Mouse (Mus musculus): Measurements from ENCODE around the gene Ubash3a. TPM values are rescaled to one million over a fixed set of nuclear protein-coding genes. Genes with fewer than 3 reads are reported as not detected.

Ubash3a gene
- polyA plus RNA-seq, 1 experiment = 1.1 TPM

DNA sequence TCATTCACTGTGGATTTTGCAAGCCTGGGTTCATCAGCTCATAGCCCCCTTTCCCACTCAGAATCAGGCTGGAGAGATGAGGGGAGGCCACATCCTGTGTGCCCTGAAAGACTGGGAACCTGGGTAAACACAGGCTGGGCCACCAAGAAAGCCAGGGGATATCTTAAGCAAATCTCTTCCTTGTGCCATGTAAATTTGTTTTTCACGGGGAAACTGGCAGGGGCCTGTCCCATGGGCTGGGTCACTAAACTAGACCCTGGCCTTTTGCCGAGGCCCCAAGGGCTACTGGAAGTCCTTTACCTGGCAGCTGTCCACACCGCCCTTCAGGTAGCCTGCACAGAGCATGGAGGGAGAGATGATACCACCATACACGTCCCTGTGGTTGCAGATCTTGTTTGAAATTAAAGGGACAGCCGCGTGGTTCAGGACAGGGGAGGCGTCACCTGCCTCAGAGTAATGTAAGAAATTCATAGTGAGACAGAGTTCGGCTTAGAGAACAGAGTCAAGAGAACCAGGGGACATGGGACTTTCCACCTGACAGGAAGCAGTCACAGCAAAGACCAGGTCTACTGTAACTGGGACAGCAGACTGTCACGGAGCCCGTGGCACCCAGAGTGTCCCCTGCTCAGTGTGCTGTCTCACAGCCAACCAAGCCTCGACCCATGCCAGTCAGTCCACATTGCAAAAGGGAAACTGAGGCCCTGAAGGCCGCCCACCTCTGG is 23.2 kb upstream of the Ubash3a start:
- TF ChIP-seq POLR2A (IDR thresholded peaks at IDR 0.05; ENCODE audit: borderline replicate concordance, extremely low read depth, low read depth, low read length) (no peak), CTCF (IDR thresholded peaks at IDR 0.05; ENCODE audit: insufficient read depth, low read length) (no peak)
- H3K4me1 ChIP-seq (ENCODE audit: control insufficient read depth, insufficient read depth, low read length) = no peaks in the 10 kb centered on the region
- WGBS = 62% methylated on average over 12 of the region's 12 CpGs
- DNase-seq = peak; percentile 26
- no peak overlapping the region for H3K4me3 ChIP-seq (replicated peaks; ENCODE audit: extremely low read depth, low read depth, low read length)

GRCm38 (mm10) chr17:31187370-31187769 is 20.3 kb upstream of the Ubash3a start:
- peak; percentile 56 for DNase-seq
- 15% methylated on average over 4 of the region's 4 CpGs for WGBS
- TF ChIP-seq CTCF (IDR thresholded peaks at IDR 0.05; ENCODE audit: insufficient read depth, low read length) (peak; percentile 84), POLR2A (IDR thresholded peaks at IDR 0.05; ENCODE audit: borderline replicate concordance, extremely low read depth, low read depth, low read length) (no peak)

DNA sequence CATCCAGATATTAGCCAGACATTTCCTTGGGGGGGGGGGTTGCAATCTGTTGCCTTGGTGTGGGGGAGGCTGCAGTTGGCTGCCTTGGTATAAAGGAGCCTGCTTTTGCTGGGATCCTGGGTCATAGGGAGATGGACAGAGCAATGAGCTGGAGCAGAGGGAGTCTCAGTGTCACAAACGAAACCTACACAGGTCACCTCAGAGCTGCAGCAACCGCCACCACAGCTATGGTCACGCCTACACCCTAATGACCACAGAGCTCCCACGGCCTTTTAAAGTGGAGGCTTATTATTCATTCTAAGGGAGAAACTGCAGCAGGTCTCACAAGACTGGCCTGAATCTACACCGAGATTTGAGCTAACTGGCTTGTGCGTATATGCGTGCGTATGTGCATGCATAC is 15.8 kb upstream of the Ubash3a start:
- no peak overlapping the region for H3K4me3 ChIP-seq (replicated peaks; ENCODE audit: extremely low read depth, low read depth, low read length)
- DNase-seq = no peak
- no peak for TF ChIP-seq CTCF (IDR thresholded peaks at IDR 0.05; ENCODE audit: insufficient read depth, low read length)
- no peak for TF ChIP-seq POLR2A (IDR thresholded peaks at IDR 0.05; ENCODE audit: borderline replicate concordance, extremely low read depth, low read depth, low read length)
- 75% methylated on average over 8 of the region's 8 CpGs for WGBS
- H3K4me1 ChIP-seq (ENCODE audit: control insufficient read depth, insufficient read depth, low read length) = no peaks in the 10 kb centered on the region

More at GRCm38 (mm10) chr17:31187370-31187769, 20.3 kb upstream of the Ubash3a start:
- Histone ChIP-seq H3K4me3 (replicated peaks; ENCODE audit: extremely low read depth, low read depth, low read length) (no peak overlapping the region), H3K4me1 (ENCODE audit: control insufficient read depth, insufficient read depth, low read length) (no peaks in the 10 kb centered on the region)

GRCm38 (mm10) chr17:31192663-31193062 is 15.0 kb upstream of the Ubash3a start:
- DNase-seq = no peak
- no peak for TF ChIP-seq CTCF (IDR thresholded peaks at IDR 0.05; ENCODE audit: insufficient read depth, low read length)
- no peak for TF ChIP-seq POLR2A (IDR thresholded peaks at IDR 0.05; ENCODE audit: borderline replicate concordance, extremely low read depth, low read depth, low read length)
- H3K4me1 ChIP-seq (ENCODE audit: control insufficient read depth, insufficient read depth, low read length) = no peaks in the 10 kb centered on the region
- WGBS = 20% methylated on average over 2 of the region's 2 CpGs
- H3K4me3 ChIP-seq (replicated peaks; ENCODE audit: extremely low read depth, low read depth, low read length) = no peak overlapping the region

DNA sequence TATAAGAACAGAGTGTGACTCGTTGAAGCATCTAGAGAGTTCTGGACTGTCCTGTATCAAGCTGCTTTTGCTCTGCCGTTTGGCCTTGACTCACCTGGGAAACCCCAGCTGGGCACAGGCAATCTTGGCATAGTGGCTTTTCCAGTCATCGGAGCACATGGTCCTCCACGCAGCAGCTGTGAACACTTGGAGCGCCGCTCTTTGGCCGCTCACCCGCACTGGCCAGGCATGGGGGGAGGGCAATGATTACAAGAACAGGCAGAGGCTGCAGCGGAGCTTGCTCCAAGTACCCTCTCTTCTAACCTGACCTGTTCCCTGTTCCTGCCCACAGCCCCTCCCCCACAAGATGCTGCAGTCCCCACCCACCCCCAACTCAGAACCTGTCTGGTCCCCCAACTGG is 14.3 kb upstream of the Ubash3a start:
- no peak for TF ChIP-seq CTCF (IDR thresholded peaks at IDR 0.05; ENCODE audit: insufficient read depth, low read length)
- WGBS = 71% methylated on average over 9 of the region's 9 CpGs
- no peak for DNase-seq
- Histone ChIP-seq H3K4me3 (replicated peaks; ENCODE audit: extremely low read depth, low read depth, low read length) (no peak overlapping the region), H3K4me1 (ENCODE audit: control insufficient read depth, insufficient read depth, low read length) (no peaks in the 10 kb centered on the region)

- TF ChIP-seq POLR2A (IDR thresholded peaks at IDR 0.05; ENCODE audit: borderline replicate concordance, extremely low read depth, low read depth, low read length) (no peak), CTCF (IDR thresholded peaks at IDR 0.05; ENCODE audit: insufficient read depth, low read length) (no peak)
- DNase-seq = no peak
- WGBS = 82% methylated on average over 6 of the region's 6 CpGs
- Histone ChIP-seq H3K4me1 (ENCODE audit: control insufficient read depth, insufficient read depth, low read length) (no peaks in the 10 kb centered on the region), H3K4me3 (replicated peaks; ENCODE audit: extremely low read depth, low read depth, low read length) (no peak overlapping the region)
Measured at GRCm38 (mm10) chr17:31195207-31195606, 12.5 kb upstream of the Ubash3a start.

DNA sequence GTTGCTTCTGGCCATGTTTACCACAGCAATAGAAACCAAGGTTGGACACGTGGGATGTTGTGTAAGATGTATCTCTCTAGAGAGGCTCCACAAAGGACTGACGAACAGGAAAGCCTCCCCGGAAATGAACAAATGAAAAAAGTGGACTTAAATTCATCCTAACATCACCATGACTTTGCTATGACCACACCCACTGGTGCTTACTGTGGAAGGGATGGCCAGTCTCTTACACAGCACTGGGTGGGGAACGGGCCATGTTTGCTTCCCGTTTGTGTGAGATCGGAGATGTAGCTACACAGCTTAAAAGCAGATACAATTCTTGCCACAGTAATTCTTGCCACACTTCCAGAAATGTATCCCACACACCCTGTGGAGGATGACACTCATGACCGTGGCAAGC is 11.4 kb upstream of the Ubash3a start:
- TF ChIP-seq POLR2A (IDR thresholded peaks at IDR 0.05; ENCODE audit: borderline replicate concordance, extremely low read depth, low read depth, low read length) (no peak), CTCF (IDR thresholded peaks at IDR 0.05; ENCODE audit: insufficient read depth, low read length) (no peak)
- 72% methylated on average over 7 of the region's 7 CpGs for WGBS
- Histone ChIP-seq H3K4me3 (replicated peaks; ENCODE audit: extremely low read depth, low read depth, low read length) (no peak overlapping the region), H3K4me1 (ENCODE audit: control insufficient read depth, insufficient read depth, low read length) (no peaks in the 10 kb centered on the region)
- DNase-seq = no peak

DNA sequence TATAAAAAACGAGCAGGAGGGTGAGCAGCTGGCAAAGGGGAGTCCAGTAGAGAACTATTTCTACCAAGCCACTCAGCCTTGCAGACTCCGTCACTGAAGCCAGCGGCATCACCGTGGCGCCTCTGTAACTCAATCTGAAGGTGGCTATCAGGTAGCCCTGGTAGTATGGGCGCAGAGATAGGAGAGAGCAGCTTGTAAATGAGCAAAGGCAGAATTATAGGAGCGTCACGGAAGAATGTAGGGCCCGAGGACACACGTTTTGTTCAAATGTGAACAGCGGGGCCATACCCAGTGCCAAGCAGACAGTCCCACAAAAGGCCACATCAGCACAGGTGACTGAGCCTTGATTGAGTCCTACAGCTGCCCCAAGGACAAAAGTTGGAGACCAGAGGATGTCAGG is 8.8 kb upstream of the Ubash3a start, which contains the start of gene Tmprss3:
Gene Tmprss3, minus strand, starts transcription at position 101 of the 400 bp plus-strand sequence.
- Histone ChIP-seq H3K4me1 (ENCODE audit: control insufficient read depth, insufficient read depth, low read length) (no peaks in the 10 kb centered on the region), H3K4me3 (replicated peaks; ENCODE audit: extremely low read depth, low read depth, low read length) (no peak within 1 kb of the TSS)
- 91% methylated on average over 11 of the region's 11 CpGs for WGBS
- TF ChIP-seq POLR2A (IDR thresholded peaks at IDR 0.05; ENCODE audit: borderline replicate concordance, extremely low read depth, low read depth, low read length) (no peak), CTCF (IDR thresholded peaks at IDR 0.05; ENCODE audit: insufficient read depth, low read length) (no peak)
- DNase-seq = no peak

DNA sequence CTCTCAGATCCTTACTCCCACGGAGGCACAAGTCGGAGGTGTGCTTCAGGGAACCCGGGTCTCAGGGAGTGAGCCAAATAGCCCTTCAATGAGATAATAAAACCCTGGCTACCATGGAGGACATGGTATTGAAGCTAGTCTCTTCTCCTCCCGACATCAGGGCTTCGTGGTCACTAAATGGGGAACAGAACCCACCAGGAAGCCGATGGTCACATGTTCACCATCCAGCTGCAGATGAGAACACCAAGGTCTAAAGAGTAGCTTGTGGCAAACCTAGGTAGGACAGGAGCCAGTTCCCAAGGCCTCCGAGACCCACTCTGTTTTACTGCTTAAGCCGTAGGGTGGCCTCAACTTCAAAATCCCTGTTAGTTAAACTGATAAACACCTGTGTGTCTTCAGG is 981 bp downstream of the Ubash3a start:
- 81% methylated on average over 8 of the region's 8 CpGs for WGBS
- peak overlapping the region; percentile 20 for H3K4me3 ChIP-seq (replicated peaks; ENCODE audit: extremely low read depth, low read depth, low read length)
- DNase-seq = no peak

DNA sequence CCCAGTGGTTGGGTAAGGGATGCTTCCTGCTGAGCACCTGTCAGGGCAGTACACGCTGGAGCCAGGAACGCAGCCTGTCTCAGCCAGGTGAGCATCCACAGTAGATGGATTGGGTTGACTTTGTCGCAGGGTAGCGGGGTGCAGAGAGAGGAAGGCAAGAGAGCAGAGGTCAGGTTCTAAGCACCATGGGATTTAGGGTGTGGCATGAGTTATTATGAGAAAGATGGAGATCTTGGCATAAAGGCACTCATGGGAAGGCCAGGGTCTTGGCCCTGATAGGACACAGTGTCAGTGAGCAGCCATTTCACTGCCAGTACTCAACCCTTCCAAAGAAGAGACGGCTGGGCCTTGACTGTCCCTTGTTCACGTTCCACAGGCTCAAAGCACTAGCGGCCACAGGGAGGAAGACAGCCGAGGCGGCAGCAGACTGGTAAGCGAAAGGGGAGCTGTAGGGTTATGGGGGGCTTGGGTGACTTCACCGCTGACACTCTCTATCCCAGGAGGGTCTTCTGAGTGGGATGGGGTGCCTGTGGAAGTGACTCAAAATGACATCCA is 1.8 kb downstream of the Ubash3a start:
- 89% methylated on average over 11 of the region's 11 CpGs for WGBS
- DNase-seq = no peak
- Histone ChIP-seq H3K4me1 (ENCODE audit: control insufficient read depth, insufficient read depth, low read length) (no peaks in the 10 kb centered on the region), H3K4me3 (replicated peaks; ENCODE audit: extremely low read depth, low read depth, low read length) (no peak overlapping the region)
- TF ChIP-seq POLR2A (IDR thresholded peaks at IDR 0.05; ENCODE audit: borderline replicate concordance, extremely low read depth, low read depth, low read length) = no peak
- no peak for TF ChIP-seq CTCF (IDR thresholded peaks at IDR 0.05; ENCODE audit: insufficient read depth, low read length)

More for the DNA sequence above, 981 bp downstream of the Ubash3a start:
- H3K4me1 ChIP-seq (ENCODE audit: control insufficient read depth, insufficient read depth, low read length) = no peaks in the 10 kb centered on the region
- no peak for TF ChIP-seq CTCF (IDR thresholded peaks at IDR 0.05; ENCODE audit: insufficient read depth, low read length)
- TF ChIP-seq POLR2A (IDR thresholded peaks at IDR 0.05; ENCODE audit: borderline replicate concordance, extremely low read depth, low read depth, low read length) = no peak

Data from lung, adult 2 months (tissue).